Mouse (Mus musculus): ENCODE data around the gene Foxf1. TPM values are rescaled to one million over a fixed set of nuclear protein-coding genes. Genes with fewer than 3 reads are reported as not detected.

Gene Foxf1
- polyA plus RNA-seq (2017; shearing (Covaris generic)): not detected

DNA sequence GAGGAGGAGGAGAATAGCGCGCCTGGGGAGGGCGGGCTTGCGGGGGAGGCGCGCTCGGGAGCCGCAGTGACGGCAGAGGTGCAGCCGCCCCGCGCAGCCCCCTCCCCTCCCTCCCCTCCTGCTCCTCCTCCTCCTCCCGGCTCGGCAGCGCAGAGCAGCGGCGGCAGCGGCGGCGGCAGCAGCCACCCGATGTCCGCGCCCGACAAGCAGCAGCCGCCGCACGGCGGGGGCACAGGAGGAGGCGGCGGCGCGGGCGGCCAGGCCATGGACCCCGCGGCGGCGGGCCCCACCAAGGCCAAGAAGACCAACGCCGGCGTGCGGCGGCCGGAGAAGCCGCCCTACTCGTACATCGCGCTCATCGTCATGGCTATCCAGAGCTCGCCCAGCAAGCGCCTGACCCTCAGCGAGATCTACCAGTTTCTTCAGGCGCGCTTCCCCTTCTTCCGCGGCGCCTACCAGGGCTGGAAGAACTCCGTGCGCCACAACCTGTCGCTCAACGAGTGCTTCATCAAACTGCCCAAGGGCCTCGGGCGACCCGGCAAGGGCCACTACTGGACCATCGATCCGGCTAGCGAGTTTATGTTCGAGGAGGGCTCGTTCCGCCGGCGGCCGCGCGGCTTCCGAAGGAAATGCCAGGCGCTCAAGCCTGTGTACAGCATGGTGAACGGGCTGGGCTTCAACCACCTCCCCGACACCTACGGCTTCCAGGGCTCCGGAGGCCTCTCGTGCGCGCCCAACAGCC lies at the start of gene Foxf1:
Gene Foxf1 (plus strand): TSS at position 177 of the 742 bp plus-strand sequence.

DNA sequence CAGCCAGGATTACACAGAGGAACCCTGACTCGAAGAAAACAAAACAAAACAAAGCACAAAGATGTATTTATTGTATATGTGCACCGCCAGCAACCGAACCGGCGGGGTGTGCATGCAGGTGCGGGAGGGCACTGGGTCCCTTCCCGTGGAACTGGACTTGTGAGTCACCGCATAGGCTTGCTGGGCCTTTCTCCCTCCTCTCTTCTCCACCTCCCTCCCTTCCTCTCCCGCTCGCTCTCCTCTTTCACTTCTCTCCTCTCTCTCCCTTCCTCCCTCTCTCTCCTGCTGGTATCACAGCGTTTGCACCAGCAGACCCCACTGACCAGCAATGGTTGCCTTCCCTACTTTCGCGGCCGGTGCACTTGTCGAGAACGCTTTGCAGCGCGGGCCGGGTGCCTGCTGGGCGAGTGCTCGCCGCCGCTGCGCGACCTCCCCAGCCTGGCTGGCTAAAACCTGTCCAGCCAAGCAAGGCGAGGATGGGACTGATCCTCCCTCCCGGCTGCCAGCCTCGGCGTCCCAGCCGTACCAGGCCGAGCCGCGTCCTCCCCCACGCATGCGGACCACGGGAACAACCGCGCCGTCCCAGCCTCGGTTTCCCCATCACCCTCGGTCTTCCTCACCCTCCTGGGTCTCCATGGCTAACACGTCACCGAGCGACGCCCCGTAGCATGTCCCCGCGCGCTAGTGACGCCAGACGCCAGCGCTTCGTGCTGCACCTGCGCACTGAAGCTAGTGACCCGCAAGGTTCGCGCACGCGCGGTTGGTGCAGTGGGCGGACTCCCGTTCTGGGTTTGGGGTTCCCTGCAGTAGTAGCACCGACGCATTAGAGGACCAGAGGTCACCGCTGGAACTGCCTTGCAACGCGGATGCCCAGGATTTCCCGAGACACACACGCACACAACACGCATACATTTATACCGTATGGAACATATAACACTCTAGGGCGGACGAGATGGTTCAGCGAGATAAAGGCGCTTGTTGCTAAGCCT lies 23.8 kb downstream of the Foxf1 start, which contains the start of gene Mthfsd:
Gene Mthfsd (minus strand): TSS at position 725 of the 989 bp plus-strand sequence.

DNA sequence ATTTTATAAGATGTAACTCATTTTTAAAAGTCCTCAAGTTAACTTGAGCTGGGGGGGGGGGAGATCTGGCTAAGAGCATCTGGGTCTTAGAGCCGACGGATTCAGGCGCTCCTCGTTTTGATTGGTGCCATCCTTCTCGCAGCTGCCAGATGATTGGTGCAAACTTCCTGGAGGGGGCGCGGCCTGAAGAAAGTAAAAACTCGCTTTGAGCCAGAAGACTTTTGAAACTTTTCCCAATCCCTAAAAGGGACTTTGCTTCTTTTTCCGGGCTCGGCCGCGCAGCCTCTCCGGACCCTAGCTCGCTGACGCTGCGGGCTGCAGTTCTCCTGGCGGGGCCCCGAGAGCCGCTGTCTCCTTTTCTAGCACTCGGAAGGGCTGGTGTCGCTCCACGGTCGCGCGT lies 31.8 kb downstream of the Foxf1 start, which contains the start of gene Foxc2:
Gene Foxc2 (plus strand): TSS at position 224 of the 400 bp plus-strand sequence.

DNA sequence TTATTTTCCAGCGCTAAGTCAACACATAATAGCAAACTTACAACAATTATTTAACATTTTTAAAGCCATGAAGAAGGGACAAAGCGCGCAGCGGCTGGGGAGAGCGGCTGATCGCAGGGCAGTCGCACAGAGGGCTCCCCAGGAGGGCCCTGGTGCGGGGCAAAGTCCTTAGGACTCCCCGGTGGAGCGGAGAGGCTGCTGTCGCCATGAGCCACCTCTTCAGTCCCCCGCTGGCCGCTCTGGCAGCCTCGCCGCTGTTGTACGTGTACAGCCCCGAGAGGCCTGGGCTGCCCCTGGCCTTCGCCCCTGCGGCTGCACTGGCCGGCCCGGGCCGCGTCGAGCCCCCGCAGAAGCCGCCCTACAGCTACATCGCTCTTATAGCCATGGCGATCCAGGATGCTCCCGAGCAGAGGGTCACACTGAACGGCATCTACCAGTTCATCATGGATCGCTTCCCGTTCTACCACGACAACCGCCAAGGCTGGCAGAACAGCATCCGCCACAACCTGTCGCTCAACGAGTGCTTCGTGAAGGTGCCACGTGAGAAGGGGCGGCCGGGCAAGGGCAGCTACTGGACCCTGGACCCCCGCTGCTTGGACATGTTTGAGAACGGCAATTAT lies 43.7 kb downstream of the Foxf1 start, which contains the start of gene Foxl1:
Gene Foxl1 (plus strand): TSS at position 185 of the 620 bp plus-strand sequence.

Other genes starting within 250 kb of the Foxf1 start
- 11.9 TPM for gene Mthfsd, start 24.0 kb downstream of the Foxf1 start, polyA plus RNA-seq (2017; shearing (Covaris generic))
- not detected for gene Foxc2, start 31.8 kb downstream of the Foxf1 start, polyA plus RNA-seq (2017; shearing (Covaris generic))
- gene Foxl1, start 43.6 kb downstream of the Foxf1 start, polyA plus RNA-seq (2017; shearing (Covaris generic)): 0.13 TPM